Mouse (Mus musculus) heart, embryonic 12.5 days (tissue): ENCODE data around the gene Pigt. TPM values are rescaled to one million over a fixed set of nuclear protein-coding genes. Genes with fewer than 3 reads are reported as not detected.

Experiments used
- ATAC-seq: fragments of 200-750 bp; cut with Nextera tagmentation; 2 replicates; pipeline ENCODE4 v1.8.0; 2017; ENCODE audit warnings: moderate TSS enrichment, moderate library complexity; ENCODE audit not compliant: insufficient number of reproducible peaks, low FRiP score
- H3K27ac ChIP-seq: fragments of 300-500 bp; sonication (generic); 2 replicates; pipeline ENCODE4 v1.5.1; 2016; ENCODE audit warnings: mild to moderate bottlenecking, moderate library complexity; ENCODE audit not compliant: poor library complexity, severe bottlenecking
- H3K27me3 ChIP-seq: fragments of 300-500 bp; sonication (generic); replicated peaks from 2 replicates; pipeline ENCODE4 v1.6.1; 2016; ENCODE audit warnings: mild to moderate bottlenecking, moderate library complexity
- H3K36me3 ChIP-seq: fragments of 300-500 bp; sonication (generic); 2 replicates; pipeline ENCODE4 v1.6.1; 2016; ENCODE audit warnings: mild to moderate bottlenecking, moderate library complexity
- H3K4me1 ChIP-seq: fragments of 300-500 bp; sonication (generic); replicated peaks from 2 replicates; pipeline ENCODE4 v1.6.1; 2016; ENCODE audit warnings: mild to moderate bottlenecking
- H3K4me2 ChIP-seq: fragments of 300-500 bp; sonication (generic); 2 replicates; pipeline ENCODE4 v1.6.1; 2016; ENCODE audit warnings: mild to moderate bottlenecking, moderate library complexity
- H3K4me3 ChIP-seq: fragments of 300-500 bp; sonication (generic); 2 replicates; pipeline ENCODE4 v1.5.1; 2016; ENCODE audit warnings: mild to moderate bottlenecking
- H3K9ac ChIP-seq: fragments of 300-500 bp; sonication (generic); 2 replicates; pipeline ENCODE4 v1.6.1; 2016; ENCODE audit warnings: mild to moderate bottlenecking, moderate library complexity
- H3K9me3 ChIP-seq: fragments of 300-500 bp; sonication (generic); replicated peaks from 2 replicates; pipeline ENCODE4 v1.6.1; 2016; ENCODE audit warnings: mild to moderate bottlenecking, moderate library complexity
- WGBS: fragments of 180-500 bp; shearing (Covaris S2); methylation state at CpG from one replicate; pipeline ENCODE4 v1.1.7; 2016; 5-methylcytosine and 5-hydroxymethylcytosine counted together
- polyA plus RNA-seq: library from polyadenylated mRNA; unstranded; fragments of >200 nt; fragmentation: Nextera tagmentation; extraction: Ambion mirVana; gene quantifications from 2 replicates; pipeline ENCODE4 v1.2.1, GENCODE M21; 2016

Pigt gene
- polyA plus RNA-seq, 1 experiment from 2014 or later: 54.3 TPM

GRCm38 (mm10) chr2:164456864-164457300, 40.4 kb upstream of the Pigt start, which contains the start of gene Sys1:
TSS of gene Sys1 (plus strand) at chr2:164456964.
- H3K4me3 ChIP-seq: peak within 1 kb of the TSS; percentile 10; the same call in 1 of the 2 replicates
- no peak for ATAC-seq
- no peaks in the 10 kb centered on the region for H3K36me3 ChIP-seq
- H3K27ac ChIP-seq: no peak within 1 kb of the TSS
- WGBS: 2% methylated on average over 7 of the region's 7 CpGs
- H3K4me1 ChIP-seq: peaks cover 50% of the 10 kb centered on the region
- no peaks in the 10 kb centered on the region for H3K9me3 ChIP-seq
- H3K9ac ChIP-seq: peak within 1 kb of the TSS; percentile 40; the same call in 1 of the 2 replicates
- no peaks in the 10 kb centered on the region for H3K27me3 ChIP-seq
- H3K4me2 ChIP-seq: peak within 1 kb of the TSS; percentile 46

- Histone ChIP-seq H3K4me2 (no peak overlapping the region), H3K27ac (no peak overlapping the region), H3K4me1 (peaks cover 42% of the 10 kb centered on the region), H3K9ac (no peak overlapping the region; the same call in 1 of the 2 replicates), H3K27me3 (no peaks in the 10 kb centered on the region), H3K9me3 (no peaks in the 10 kb centered on the region), H3K36me3 (no peaks in the 10 kb centered on the region), H3K4me3 (no peak overlapping the region)
- no peak for ATAC-seq
- 51% methylated on average over 7 of the region's 7 CpGs for WGBS
Observed at GRCm38 (mm10) chr2:164457942-164458341, 39.4 kb upstream of the Pigt start.

- no peak overlapping the region for H3K27ac ChIP-seq
- H3K4me1 ChIP-seq: peaks cover 36% of the 10 kb centered on the region
- H3K4me3 ChIP-seq: no peak overlapping the region
- H3K4me2 ChIP-seq: no peak overlapping the region
- no peak overlapping the region for H3K9ac ChIP-seq
- no peak for ATAC-seq
- peaks cover 5% of the 10 kb centered on the region for H3K36me3 ChIP-seq
- 85% methylated on average over 8 of the region's 8 CpGs for WGBS
- H3K9me3 ChIP-seq: no peaks in the 10 kb centered on the region
- H3K27me3 ChIP-seq: no peaks in the 10 kb centered on the region
Observed at GRCm38 (mm10) chr2:164458535-164458934, 38.8 kb upstream of the Pigt start.

GRCm38 (mm10) chr2:164460745-164461551, 36.4 kb upstream of the Pigt start, which contains the start of gene Gm20458:
TSS of gene Gm20458 (plus strand) at chr2:164460967.
- H3K9ac ChIP-seq: peak within 1 kb of the TSS; percentile 80
- H3K36me3 ChIP-seq: peaks cover 22% of the 10 kb centered on the region
- H3K4me1 ChIP-seq: peaks cover 18% of the 10 kb centered on the region
- peak within 1 kb of the TSS; percentile 71 for H3K27ac ChIP-seq
- H3K4me2 ChIP-seq: peak within 1 kb of the TSS; percentile 80
- WGBS: under 1% methylated on average over 79 of the region's 79 CpGs
- no peaks in the 10 kb centered on the region for H3K9me3 ChIP-seq
- ATAC-seq: peak; percentile 97
- peak within 1 kb of the TSS; percentile 89 for H3K4me3 ChIP-seq
- H3K27me3 ChIP-seq: no peaks in the 10 kb centered on the region

- H3K36me3 ChIP-seq: peaks cover 32% of the 10 kb centered on the region
- no peak for ATAC-seq
- H3K27ac ChIP-seq: no peak overlapping the region
- no peak overlapping the region for H3K4me2 ChIP-seq
- no peaks in the 10 kb centered on the region for H3K27me3 ChIP-seq
- no peaks in the 10 kb centered on the region for H3K9me3 ChIP-seq
- no peak overlapping the region for H3K9ac ChIP-seq
- H3K4me1 ChIP-seq: peaks cover 6% of the 10 kb centered on the region
- no peak overlapping the region for H3K4me3 ChIP-seq
Observed at GRCm38 (mm10) chr2:164465161-164465560, 32.2 kb upstream of the Pigt start.

- H3K9ac ChIP-seq: no peak overlapping the region
- peaks cover 32% of the 10 kb centered on the region for H3K36me3 ChIP-seq
- H3K4me1 ChIP-seq: peaks cover 4% of the 10 kb centered on the region
- no peak for ATAC-seq
- H3K4me3 ChIP-seq: no peak overlapping the region
- no peak overlapping the region for H3K27ac ChIP-seq
- H3K4me2 ChIP-seq: no peak overlapping the region
- no peaks in the 10 kb centered on the region for H3K27me3 ChIP-seq
- H3K9me3 ChIP-seq: no peaks in the 10 kb centered on the region
- 62% methylated on average over 5 of the region's 5 CpGs for WGBS
Observed at GRCm38 (mm10) chr2:164466787-164467186, 30.5 kb upstream of the Pigt start.

- H3K36me3 ChIP-seq: peaks cover 15% of the 10 kb centered on the region; the same call in 1 of the 2 replicates
Observed at GRCm38 (mm10) chr2:164470254-164470653, 27.1 kb upstream of the Pigt start.

GRCm38 (mm10) chr2:164473624-164474023, 23.7 kb upstream of the Pigt start, which contains the start of gene Trp53tg5:
TSS of gene Trp53tg5 (minus strand) at chr2:164473724.
- ATAC-seq: no peak
- 76% methylated on average over 6 of the region's 6 CpGs for WGBS

More at GRCm38 (mm10) chr2:164470254-164470653, 27.1 kb upstream of the Pigt start:
- H3K4me2 ChIP-seq: no peak overlapping the region
- H3K4me3 ChIP-seq: no peak overlapping the region
- no peaks in the 10 kb centered on the region for H3K4me1 ChIP-seq
- H3K27me3 ChIP-seq: no peaks in the 10 kb centered on the region
- 22% methylated on average over 10 of the region's 10 CpGs for WGBS
- H3K9me3 ChIP-seq: no peaks in the 10 kb centered on the region
- no peak for ATAC-seq
- no peak overlapping the region for H3K27ac ChIP-seq
- no peak overlapping the region for H3K9ac ChIP-seq

GRCm38 (mm10) chr2:164485681-164486257, 11.6 kb upstream of the Pigt start, which contains the start of gene Dbndd2:
TSS of gene Dbndd2 (plus strand) at chr2:164486106.
- Histone ChIP-seq H3K27ac (peak within 1 kb of the TSS; percentile 43), H3K4me2 (peak within 1 kb of the TSS; percentile 97), H3K4me3 (peak within 1 kb of the TSS; percentile 79), H3K36me3 (peaks cover 10% of the 10 kb centered on the region), H3K9ac (peak within 1 kb of the TSS; percentile 82), H3K27me3 (peaks cover 29% of the 10 kb centered on the region), H3K4me1 (peaks cover 18% of the 10 kb centered on the region), H3K9me3 (no peaks in the 10 kb centered on the region)
- ATAC-seq: peak; percentile 49
- WGBS: 1% methylated on average over 26 of the region's 26 CpGs

More at GRCm38 (mm10) chr2:164473624-164474023, 23.7 kb upstream of the Pigt start, which contains the start of gene Trp53tg5:
- Histone ChIP-seq H3K9ac (no peak within 1 kb of the TSS), H3K36me3 (peaks cover 5% of the 10 kb centered on the region; the same call in 1 of the 2 replicates), H3K4me3 (no peak within 1 kb of the TSS), H3K27ac (no peak within 1 kb of the TSS), H3K4me2 (no peak within 1 kb of the TSS), H3K27me3 (no peaks in the 10 kb centered on the region), H3K4me1 (no peaks in the 10 kb centered on the region), H3K9me3 (no peaks in the 10 kb centered on the region)

GRCm38 (mm10) chr2:164486258-164487114, 10.8 kb upstream of the Pigt start:
- ATAC-seq: peak; percentile 69
- under 1% methylated on average over 88 of the region's 90 CpGs for WGBS
- peaks cover 29% of the 10 kb centered on the region for H3K27me3 ChIP-seq

More at GRCm38 (mm10) chr2:164486258-164487114, 10.8 kb upstream of the Pigt start:
- H3K4me1 ChIP-seq: peaks cover 18% of the 10 kb centered on the region
- peak overlapping the region; percentile 43 for H3K27ac ChIP-seq
- H3K36me3 ChIP-seq: peaks cover 12% of the 10 kb centered on the region
- no peaks in the 10 kb centered on the region for H3K9me3 ChIP-seq
- peak overlapping the region; percentile 97 for H3K4me2 ChIP-seq
- H3K4me3 ChIP-seq: peak overlapping the region; percentile 79
- peak overlapping the region; percentile 82 for H3K9ac ChIP-seq
